Mouse (Mus musculus) brain, embryonic 18.5 days (tissue): Measurements from ENCODE around the gene Birc5.

Experiments used
- DNase-seq: peaks from one replicate; pipeline ENCODE4 v3.0.0-alpha.2; 2012; ENCODE audit warnings: low read depth, low spot score

Birc5 gene

DNA sequence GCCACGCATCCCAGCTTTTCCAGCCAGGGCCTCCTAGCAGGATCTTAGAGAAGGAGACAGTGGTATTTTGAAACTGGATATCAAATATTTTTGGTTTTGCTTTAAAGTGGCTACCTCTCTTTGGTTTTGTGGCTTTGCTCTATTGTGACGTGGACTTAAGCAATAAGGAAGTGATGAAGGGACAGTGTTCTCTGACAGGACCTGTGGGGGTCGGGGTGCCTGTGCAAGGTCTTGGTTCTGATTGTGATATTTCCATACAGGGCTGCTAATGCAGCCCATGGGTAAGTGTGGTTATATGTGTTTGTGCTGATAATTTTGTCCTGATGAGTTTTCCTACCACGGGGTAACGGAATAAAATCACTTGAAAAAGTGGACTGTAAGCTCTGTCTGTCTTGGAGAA, 6.3 kb downstream of the Birc5 start:
- no peak for DNase-seq

DNA sequence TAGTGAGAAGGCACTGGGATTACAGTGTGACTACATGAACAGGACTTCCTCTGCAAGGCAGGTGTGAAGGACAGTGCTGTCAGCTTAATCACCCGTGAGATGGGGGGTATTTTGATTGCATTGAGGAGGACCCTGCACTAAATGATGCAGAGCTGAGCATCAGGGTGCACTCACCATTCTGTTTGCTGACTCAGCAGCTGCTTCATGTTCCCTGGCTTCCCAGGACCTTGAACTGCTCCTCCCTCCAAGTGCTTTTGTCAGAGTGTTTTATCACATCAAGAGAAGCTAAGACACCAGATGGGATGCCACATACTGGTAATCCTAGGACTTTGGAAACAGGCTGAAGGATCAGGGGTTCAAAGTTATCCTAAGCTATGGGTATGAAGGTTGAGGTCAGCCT, 6.9 kb downstream of the Birc5 start:
- DNase-seq, result no peak

DNA sequence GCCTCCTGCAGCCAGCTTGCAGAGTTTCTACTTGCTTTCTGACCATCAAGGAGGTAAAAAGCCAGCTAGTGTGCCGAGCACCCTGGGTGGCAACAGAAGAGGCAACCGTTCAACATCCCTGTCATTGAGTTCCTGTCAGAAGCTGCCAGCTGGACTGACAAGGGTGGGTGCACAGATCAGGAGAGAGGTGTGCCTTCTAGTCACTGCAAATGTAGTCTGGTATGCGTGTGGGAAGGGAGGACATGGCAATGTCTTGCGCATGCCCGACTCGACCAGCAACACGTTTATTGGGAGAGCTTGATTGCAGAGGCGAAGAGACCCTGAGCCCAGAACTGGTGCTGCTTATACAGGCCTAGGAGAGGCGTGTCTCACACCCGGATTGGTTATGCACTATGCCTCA, 8.4 kb downstream of the Birc5 start:
- DNase-seq, result no peak

DNA sequence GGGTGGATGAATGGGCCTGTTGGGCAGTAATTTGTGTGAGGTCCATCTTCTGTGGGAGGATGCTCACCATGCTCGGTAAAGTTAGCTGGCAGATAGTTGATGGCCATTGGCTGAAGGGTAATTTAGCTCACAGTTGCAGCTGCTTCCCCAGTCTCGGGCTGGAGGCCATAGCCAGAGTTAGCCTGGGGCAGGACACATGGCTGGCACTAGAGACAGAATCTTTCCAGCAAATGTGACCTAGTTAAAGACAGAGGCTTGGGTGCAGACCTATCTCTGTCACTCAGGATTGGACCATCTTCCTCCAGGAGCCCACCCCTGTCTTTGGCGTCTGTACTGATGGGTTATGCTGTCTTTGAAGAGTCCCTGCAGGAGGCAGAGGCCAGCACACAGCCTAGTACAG, 9.3 kb downstream of the Birc5 start:
- no peak for DNase-seq

DNA sequence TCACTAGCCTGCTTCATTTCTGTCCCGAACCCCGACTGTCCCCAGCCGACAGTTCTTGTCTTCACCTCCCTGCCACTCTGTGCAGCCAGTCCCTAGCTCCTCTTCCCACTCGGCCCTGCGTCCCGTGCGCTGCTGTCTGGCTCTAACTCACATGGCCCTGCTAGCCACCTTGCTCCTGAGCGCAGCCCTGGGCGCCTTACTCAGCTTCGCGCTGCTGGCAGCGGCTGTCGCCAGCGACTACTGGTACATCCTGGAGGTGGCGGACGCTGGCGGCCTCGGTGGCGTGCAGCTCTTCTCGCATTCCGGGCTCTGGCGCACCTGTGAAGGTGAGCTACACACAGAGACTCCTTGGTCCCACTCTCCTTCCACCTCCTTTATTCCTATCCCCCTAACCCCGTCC, 11.6 kb downstream of the Birc5 start, which contains the start of gene Tmem235:
Gene Tmem235 (plus strand): TSS at position 152 of the 400 bp plus-strand sequence.
- no peak for DNase-seq

DNA sequence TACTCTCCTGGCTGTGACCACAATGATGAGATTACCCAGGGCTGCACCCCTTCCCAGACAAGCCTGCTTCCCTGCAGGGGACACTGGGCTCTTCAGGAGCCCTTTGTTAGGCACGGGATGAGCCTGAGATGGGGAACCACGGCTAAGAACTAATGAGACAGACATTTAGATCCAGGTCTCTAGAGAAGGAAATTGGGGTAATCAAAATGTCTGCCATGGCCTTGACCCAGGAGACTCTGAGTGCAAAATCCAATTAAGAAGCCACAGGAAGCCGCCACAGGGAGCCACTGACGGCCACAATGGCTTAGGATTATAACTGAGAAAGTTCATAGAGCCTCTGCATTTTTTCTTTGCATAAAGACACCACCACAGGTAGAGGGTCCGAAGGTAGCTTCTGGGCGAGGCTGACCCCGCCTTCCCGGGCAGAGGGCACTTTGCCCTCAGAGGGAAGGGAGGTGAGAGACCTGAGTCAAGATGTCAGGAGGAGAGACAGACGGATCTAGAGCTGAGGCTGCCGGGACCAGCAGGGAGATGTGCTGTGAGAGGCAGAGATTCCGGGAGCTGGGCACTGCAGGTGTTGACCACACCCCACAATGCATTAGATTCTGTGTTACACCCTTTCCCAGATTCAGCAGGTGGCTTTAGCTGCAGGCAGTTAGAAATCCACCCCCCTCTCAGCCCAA, 14.3 kb downstream of the Birc5 start:
- DNase-seq, result no peak

DNA sequence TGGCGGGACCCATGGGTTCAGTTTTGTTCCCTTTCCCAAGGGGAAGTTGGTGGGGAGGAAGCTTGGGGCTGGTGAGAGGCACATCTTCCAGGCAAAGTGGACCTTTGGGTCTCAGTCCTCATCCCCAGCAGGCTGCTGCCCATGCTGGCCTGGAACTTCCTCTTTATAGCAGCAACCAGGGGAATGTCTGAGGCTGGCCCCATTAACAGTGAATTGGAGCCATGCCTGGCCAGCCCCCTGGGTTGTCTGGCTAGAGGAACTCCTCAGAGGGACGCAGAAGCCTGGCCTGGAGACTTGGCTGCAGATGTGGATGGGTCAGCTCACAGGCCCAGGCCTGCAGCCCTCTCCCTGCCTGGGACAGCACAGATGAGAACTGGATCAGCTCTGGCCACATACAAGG, 15.8 kb downstream of the Birc5 start:
- no peak for DNase-seq

DNA sequence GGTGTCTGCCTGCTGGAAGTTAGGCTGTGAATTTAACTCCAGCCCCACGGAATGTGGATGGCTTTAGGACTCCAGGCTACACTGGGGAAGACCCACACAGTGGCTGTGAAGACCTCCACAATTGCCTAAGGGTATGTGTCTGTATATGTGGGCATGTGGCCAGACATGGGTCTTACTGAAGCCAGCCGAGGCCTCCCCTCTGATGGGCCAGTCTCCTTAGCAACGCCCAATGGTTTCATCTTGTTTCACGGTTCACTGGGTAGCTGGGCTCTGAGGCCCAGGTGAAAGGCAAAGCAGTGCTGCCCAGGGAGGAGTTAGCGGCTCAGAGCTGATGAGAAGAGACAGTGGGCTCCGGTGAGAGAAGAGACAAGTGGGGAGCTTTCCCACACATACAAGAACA, 16.9 kb downstream of the Birc5 start:
- no peak for DNase-seq

DNA sequence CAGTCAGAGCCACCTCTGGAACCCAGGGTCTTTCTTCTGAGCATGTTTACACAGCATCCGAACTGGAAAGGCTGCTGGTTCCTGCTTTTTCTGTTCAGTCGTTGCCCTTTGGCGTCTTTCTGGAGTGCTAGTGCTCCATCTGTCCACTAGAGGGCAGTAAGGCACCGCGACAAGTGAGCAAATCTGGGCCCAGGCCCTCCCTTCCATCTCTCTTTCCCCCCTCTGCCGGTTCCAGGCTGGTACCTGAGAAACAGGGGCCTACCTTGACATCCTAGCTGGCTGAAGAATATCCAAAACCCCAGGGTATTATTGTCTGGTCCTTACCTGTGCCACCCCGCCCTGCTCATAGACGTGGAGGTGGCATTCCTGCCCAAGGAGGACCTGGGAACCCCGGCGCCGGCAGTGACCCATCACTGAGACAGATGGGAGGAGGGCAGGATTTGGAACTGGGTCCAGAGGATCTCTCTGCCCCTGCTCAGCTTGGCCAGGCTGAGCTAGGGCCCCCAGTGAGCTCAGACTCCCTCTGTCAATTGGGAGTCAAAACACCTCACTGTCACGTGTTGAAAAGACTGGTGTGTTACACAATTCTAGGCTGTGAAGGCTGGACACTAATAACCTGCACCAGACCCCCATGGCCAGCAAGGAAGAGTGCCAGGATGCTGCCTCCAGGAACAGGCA, 21.8 kb downstream of the Birc5 start:
- peak; percentile 68 for DNase-seq

DNA sequence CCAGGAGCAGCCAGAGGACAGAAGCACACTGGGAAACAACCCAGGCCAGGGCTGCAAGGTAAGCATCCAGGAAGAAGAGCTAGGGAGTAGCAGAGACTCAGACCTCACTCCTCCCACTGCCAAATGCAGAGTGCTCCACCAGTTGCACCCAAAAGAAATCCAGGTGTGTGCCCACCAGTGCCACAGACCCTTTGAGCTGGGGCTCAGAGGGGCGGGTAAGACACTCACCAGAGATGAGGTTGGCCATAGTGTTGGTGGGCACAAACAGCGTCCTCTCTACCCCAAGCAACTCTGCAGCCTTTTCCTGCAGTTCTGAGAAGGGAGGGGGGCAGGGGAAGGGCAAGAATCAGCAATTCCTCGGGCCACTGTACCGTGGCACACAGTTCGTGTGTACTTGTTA, 22.3 kb downstream of the Birc5 start:
- DNase-seq, result no peak

DNA sequence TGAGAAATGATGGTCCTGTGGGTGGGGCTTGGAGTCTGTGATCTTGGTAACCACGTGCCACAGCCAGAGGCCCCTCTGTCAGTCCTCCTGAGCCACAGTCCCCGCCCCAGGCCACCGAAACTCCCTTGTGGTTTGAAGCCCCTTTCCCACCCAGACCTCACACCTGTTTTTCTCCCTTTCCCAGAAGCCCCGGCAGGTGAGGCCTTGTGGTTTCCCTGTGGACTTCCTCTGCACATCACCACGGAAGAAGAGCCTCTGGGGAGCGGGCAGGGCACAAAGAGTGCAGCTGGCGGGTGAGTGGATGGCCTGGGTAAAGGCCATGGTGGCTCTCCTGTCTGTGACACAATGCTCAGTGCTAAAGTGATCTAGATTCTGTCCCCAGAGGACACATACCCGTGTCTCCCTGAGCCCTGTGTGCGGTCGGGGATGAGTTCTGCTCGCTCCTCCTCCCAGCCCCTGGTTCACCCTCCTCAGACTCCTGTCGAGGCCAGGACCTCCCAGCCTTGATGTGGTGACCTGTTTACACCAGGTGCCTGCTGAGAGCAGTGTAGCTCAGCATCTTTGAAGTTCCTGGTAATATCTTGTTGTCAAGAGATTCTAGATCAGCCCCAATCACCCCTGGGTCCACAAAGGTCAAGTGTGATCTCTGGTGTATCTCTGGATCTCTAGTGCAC, 23.0 kb downstream of the Birc5 start:
- no peak for DNase-seq

DNA sequence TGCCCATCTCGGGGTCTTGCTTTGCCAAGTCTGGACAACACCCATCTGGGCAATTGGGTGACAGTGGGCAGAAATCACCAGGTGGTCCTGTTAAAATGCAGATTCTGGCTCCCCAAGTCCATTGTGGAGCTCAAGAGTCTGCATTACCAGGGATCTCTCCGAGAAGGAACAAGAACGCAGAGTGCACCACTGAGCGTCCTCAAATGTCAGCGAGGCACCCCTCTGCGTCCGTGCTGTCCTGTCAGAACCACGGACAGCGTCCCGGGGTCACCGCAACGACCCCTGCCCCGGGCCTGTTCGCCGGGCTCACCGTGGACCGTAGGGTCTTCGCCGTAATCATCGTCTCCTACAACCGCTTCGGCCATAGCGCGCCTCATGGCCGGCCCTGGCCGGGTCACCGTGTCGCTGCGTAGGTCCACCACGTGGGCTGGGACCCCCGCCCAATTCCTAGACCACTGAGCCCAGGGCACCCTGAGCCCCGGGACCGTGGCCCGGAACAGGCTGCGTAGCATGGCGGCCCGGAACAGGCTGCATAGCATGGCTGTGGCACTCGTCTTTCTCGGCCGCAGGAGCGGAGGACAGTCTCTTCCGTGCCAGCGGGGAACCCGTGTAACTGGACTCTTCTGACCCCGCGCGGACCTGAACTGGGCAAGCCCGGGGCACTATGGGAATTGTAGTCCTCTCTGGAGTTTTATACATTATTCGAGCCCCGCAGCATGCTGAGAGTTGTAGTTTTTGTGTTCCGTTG, 24.0 kb downstream of the Birc5 start, which contains the start of gene Tha1:
Gene Tha1 (minus strand): TSS at position 621 of the 748 bp plus-strand sequence.
- no peak for DNase-seq

DNA sequence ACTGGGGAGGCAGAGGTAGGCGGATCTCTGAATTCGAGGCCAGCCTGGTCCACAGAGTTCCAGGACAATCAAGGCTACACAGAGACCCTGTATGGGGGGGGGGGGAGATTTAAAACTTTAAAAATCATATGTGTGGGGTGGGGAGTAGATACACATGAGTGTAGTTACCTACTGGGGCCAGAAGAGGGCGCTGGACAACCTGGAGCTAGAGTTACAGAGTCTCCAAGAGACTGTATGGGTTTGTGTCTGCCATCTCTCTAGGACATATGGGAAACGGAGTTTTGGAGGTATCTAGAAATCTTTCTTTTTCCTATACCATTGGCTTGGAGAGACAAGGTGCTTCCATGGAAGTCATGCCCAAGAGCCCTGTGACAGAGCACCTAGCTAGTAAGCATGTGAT, 25.4 kb downstream of the Birc5 start:
- no peak for DNase-seq

DNA sequence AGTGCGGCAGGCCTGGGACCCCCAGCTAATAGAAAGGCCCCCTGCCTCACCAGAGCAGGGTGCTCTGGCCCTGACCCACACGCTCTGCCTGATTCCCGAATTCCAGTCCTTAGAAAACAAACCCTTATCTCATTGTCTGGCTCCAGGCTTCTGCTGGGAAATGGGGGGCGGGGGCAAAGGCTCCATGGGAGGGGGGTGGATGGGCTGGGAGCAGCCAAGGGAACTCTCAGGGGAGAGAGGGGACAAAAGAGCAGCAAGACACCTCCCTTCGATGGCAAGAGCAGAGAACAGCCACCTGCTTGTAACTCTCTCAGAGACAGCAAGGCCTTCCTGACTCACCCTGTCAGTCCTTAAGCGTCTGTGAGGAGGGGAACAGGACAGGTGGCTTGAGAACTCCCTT, 26.6 kb downstream of the Birc5 start:
- DNase-seq, result no peak

DNA sequence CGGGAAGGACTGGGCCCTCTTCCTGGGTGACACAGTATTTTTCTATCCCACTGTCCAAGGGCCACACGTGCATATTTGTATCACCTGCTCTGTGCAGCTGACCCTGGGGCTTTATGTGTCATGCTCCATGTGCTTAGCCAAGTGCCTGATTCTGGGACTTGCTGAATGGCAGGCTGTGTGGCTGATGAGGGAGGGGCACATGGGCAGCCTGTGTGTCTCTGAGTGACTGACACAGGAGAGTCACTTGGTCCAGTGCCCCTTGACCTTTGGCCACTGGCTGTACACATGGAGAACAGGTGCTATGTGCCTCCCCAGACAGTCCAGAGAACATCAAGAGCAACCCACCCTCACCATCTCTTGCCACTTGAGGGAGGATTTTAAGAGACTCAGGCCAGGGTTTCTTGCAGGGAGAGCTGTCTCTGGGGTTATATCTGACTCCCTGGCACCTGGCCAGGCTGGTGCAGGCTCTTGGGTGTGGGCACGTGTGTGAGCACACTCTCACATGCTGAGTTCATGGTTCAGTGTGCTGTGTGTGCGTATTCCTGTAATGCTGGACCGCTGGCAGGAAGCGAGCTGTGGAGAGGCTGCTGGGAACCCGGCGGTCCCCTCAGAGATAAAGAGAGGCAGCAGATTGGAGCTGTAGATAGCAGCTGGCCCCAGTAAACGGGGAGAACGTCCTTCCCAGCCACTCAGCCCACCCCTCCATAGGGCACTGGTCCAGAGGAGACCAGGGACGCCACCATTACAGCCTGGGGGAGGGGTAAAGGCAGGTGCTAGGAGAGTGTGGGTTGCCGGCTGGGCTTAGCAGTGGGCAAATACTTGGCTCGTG, 29.1 kb downstream of the Birc5 start:
- no peak for DNase-seq

DNA sequence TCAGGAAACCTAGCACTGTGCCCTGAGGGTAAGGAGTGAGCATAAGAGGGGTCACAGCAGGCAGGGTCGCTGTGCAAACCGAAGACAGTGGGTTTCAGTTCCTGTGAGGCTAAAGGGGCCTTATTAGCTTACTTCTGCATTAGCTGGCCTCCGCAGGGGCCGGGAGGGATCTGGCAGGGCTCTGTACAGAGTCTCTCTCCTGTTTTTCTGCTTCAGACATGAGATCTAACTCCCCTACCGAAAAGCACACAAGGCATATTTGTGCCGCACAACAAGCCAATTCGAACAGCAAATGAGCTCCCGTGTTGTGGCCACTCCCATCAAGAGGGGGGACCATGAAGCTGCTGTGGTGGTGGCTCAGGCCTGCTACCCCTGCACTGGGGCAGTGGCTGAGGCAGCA, 29.8 kb downstream of the Birc5 start:
- no peak for DNase-seq

DNA sequence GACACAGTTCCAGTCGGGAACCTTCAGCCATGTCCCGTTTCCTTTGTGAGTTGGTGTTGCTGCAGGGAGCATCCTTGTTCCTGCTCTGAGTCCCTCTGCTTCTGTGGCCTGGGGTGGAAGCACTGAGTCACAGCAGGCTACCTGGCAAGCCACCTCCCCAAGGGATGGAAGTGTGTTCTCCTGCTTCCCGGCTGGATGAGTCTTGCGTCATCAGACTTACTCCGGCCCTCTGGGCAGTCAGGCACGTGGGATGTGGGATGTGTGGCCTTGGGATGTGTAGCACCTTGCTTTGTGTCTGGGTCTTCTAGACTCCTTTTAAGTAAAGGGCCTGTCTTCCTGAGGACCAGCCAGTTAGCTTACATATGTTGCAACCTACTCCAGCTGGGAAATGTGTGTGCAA, 30.6 kb downstream of the Birc5 start:
- DNase-seq, result no peak

DNA sequence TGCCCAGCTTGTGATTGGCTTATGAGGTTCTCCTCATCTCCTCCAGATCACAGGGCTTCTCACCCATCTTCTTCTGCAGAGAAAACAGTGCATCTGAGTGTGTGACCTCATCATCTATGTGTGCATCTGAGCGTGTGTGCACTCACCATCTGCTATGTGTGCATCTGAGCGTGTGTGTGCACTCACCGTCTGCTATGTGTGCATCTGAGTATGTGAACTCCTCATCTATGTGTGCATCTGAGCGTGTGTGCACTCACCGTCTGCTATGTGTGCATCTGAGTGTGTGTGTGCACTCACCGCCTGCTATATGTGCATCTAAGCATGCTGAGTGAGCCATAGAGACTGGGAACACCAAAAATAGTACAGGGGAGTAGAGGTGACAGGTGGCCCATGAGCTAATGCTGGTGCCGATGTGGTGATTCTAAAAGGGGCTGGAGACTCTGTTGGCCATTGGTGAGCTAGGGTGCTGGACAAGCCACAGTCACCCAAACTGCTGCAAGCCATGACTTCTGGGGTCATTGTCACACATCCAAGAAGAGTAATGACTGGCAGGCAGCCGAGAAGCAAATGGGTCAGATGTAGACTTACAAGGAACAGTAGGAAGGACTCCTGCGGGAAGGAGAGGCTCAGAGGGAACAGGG, 31.4 kb downstream of the Birc5 start:
- no peak for DNase-seq

DNA sequence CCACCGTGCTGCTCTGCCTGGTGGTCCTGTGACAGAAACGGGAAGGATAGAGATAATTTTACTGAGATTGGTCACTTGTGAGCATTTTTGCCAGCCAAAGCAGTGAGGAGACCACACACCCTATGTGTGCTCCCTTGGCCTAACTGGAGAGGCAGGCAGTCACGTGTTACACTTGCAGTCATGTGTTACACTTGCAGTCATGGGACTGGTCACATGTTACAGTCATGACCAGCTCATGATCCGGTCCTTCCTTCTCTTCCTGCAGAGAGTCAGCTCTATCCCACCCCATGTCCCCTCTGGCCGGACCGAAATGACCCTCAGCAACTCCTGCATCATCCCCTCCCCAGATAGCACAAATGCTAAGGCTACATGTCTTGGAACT, 31.9 kb downstream of the Birc5 start:
- no peak for DNase-seq

DNA sequence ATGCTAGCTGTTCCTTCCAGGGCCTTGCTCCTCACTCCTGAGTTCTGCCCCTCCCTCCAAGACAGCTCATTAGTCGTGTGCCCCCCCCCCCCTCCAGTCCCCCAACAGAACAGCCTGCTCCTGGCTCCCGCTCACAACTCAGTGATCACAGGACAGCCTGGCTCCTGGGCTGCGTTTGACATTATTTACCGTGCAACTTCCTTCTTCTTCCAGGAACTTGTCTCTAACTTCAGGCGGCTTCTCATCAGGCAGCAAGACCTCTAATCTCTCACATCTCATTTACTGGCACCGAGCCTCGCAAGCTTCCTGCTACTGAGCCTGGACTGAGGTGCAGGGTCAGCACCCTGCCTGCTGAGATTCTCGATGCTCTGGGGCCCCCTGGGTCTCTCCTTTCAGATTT, 32.7 kb downstream of the Birc5 start:
- DNase-seq, result no peak

DNA sequence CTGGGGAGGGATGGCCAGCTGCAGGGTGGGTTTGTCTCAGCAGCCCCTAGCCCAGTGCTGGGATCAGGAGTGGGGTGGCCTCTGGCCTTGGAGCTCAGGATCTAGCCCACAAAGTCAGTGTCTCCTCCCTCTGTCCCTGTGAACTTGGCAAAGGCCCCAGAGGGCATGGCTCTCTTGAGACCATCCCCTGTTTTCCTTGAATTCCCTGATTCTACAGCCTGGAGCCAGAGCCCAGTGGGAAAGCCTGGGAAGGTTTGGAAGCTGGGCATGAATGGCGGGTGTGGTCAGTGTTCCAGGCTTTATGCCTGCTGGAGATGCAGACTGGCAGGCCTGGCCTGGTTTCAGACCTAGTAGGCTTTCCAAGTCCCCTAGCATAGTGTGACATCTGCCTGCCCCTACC, 33.2 kb downstream of the Birc5 start:
- DNase-seq, result no peak
